In the genomic region with DNA sequence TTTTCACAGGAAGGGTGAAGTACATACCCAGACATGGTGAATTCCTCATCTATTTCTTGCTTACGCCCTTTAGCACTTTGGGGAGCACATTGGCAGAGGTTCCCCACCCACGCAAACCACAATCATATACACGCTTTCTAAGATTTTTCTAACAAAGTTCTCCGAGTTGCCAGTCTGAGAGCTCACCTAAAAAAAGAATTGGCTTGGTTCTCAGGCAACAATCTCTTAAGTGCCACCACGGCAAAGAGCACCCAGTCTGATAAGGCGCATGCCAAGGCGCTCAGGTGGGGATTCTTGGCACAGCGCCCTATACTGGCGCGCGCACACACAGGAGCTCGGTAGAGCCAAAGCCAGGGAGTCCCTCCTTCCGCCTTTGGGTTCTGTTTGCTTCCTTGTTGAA, we compare ENCODE assay signal across 15 mouse cellular contexts. TPM values are rescaled to one million over a fixed set of nuclear protein-coding genes. Genes with fewer than 3 reads are reported as not detected.
DNase-seq lines count a peak whose midpoint lies in the region; ATAC-seq and TF ChIP-seq lines count a peak whose summit lies in the region.
"Had no signal": no experiment of that assay in that cellular context is flagged by ENCODE, and none has a peak within 500 bp of the region (broad histone marks: within the 10 kb centered on the region; RNA-seq: fewer than 3 reads in every experiment).

No protein-coding gene starts in this region.

- H3K4me2 ChIP-seq in heart, postnatal 0 days (ENCODE audit: low read depth, low read length), result peak overlapping the region; percentile 42
- H3K4me2 ChIP-seq in intestine, postnatal 0 days (replicated peaks; ENCODE audit: low read depth), result no peak overlapping the region
- H3K4me2 ChIP-seq: embryonic facial prominence, embryonic 12.5 days; forebrain, embryonic 12.5 days; neural tube, embryonic 15.5 days had no signal

- H3K4me3 ChIP-seq in heart, postnatal 0 days (ENCODE audit: low read depth, low read length), result no peak overlapping the region
- H3K4me3 ChIP-seq in intestine, postnatal 0 days (ENCODE audit: low read depth, low read length), result no peak overlapping the region
- H3K4me3 ChIP-seq: embryonic facial prominence, embryonic 12.5 days; forebrain, embryonic 12.5 days; neural tube, embryonic 15.5 days had no signal

- WGBS in heart, postnatal 0 days, result 50% methylated on average over 13 of the region's 13 CpGs
- 78% methylated on average over 13 of the region's 13 CpGs for WGBS in intestine, postnatal 0 days

- ATAC-seq in heart, postnatal 0 days (ENCODE audit: insufficient read depth, low read depth), result no peak
- no peak for ATAC-seq in intestine, postnatal 0 days
- ATAC-seq: midbrain, embryonic 16.5 days had no signal

- H3K27me3 ChIP-seq in heart, postnatal 0 days (ENCODE audit: control insufficient read depth, insufficient read depth, low read length), result no peaks in the 10 kb centered on the region
- peaks cover 16% of the 10 kb centered on the region; the same call in 1 of the 2 replicates for H3K27me3 ChIP-seq in intestine, postnatal 0 days (replicated peaks; ENCODE audit: control insufficient read depth, insufficient read depth, low read length)

- H3K4me1 ChIP-seq in heart, postnatal 0 days (ENCODE audit: control insufficient read depth, insufficient read depth), result peaks cover 44% of the 10 kb centered on the region
- H3K4me1 ChIP-seq in intestine, postnatal 0 days (replicated peaks; ENCODE audit: control insufficient read depth, insufficient read depth, low read length), result peaks cover 21% of the 10 kb centered on the region; the same call in 1 of the 2 replicates

- H3K27ac ChIP-seq in heart, postnatal 0 days (ENCODE audit: low read depth), result no peak overlapping the region
- H3K27ac ChIP-seq in intestine, postnatal 0 days (ENCODE audit: low read depth, low read length), result no peak overlapping the region
- H3K27ac ChIP-seq: embryonic facial prominence, embryonic 12.5 days; forebrain, embryonic 12.5 days; neural tube, embryonic 15.5 days had no signal

- TF ChIP-seq CTCF in heart, postnatal 0 days (IDR thresholded peaks at IDR 0.05; ENCODE audit: low read depth), result no peak
- TF ChIP-seq CTCF in intestine, postnatal 0 days (IDR thresholded peaks at IDR 0.05; ENCODE audit: low read depth), result no peak

- DNase-seq in heart, postnatal 0 days (ENCODE audit: low spot score), result no peak
- DNase-seq in heart, adult 18-20 months, result no peak
- DNase-seq in CD4-positive helper T cell, adult 2 months (ENCODE audit: low read depth, low spot score), result peak; percentile 51
- peak; percentile 54 for DNase-seq in induced T-regulatory cell, adult 2 months (ENCODE audit: low read depth)
- peak; percentile 73 to 87 for DNase-seq in lung, postnatal 4 days
- DNase-seq in left cerebral cortex, adult 18-20 months (ENCODE audit: low spot score in 2 of 2), result no peak
- DNase-seq: kidney, adult 8-10 months; layer of hippocampus, adult 9-11 months; liver, postnatal 0 days; right cerebral cortex, postnatal 14 days had no signal

- no peak for TF ChIP-seq EP300 in heart, postnatal 0 days (IDR thresholded peaks at IDR 0.05; ENCODE audit: low read depth)

- no peaks in the 10 kb centered on the region for H3K9me3 ChIP-seq in heart, postnatal 0 days (replicated peaks; ENCODE audit: control insufficient read depth, low read length)
- no peaks in the 10 kb centered on the region for H3K9me3 ChIP-seq in intestine, postnatal 0 days (ENCODE audit: control insufficient read depth)
- H3K9me3 ChIP-seq: embryonic facial prominence, embryonic 12.5 days; forebrain, embryonic 12.5 days; neural tube, embryonic 15.5 days had no signal

- no peak overlapping the region for H3K9ac ChIP-seq in heart, postnatal 0 days (replicated peaks; ENCODE audit: low read depth, low read length)
- no peak overlapping the region for H3K9ac ChIP-seq in intestine, postnatal 0 days (ENCODE audit: low read depth, low read length)
- H3K9ac ChIP-seq: embryonic facial prominence, embryonic 12.5 days; forebrain, embryonic 12.5 days; liver, postnatal 0 days; neural tube, embryonic 15.5 days had no signal

- H3K36me3 ChIP-seq in heart, postnatal 0 days (replicated peaks; ENCODE audit: control insufficient read depth, insufficient read depth, low read length), result no peaks in the 10 kb centered on the region
- H3K36me3 ChIP-seq in intestine, postnatal 0 days (ENCODE audit: control insufficient read depth, insufficient read depth), result no peaks in the 10 kb centered on the region
- H3K36me3 ChIP-seq: embryonic facial prominence, embryonic 12.5 days; forebrain, embryonic 12.5 days; neural tube, embryonic 15.5 days had no signal

RNA-seq across cellular contexts. Expression of a gene that starts 2.5 kb away (rescaled TPM):
- total RNA-seq in heart, postnatal 0 days (2014; rRNA removed; ENCODE audit: low replicate concordance), result 9.4 and 18.0 TPM in 2 replicates
- 34.5 and 39.7 TPM in 2 replicates for polyA plus RNA-seq in heart, postnatal 0 days (2015; fragmentation: Nextera tagmentation; extraction: Ambion mirVana)
- total RNA-seq in heart, adult 18-20 months (2021), result 1 to 10 TPM; 7.5 to 8.8 TPM
- total RNA-seq in left cerebral cortex, adult 18-20 months (2021), result 1 to 10 TPM; 2.6 to 3.3 TPM
- 3.2 and 3.3 TPM in 2 replicates for polyA plus RNA-seq in intestine, postnatal 0 days (2015; fragmentation: Nextera tagmentation; extraction: Ambion mirVana)

RNA-seq across cellular contexts. Expression of a gene that starts 10.2 kb away (rescaled TPM):
- 56.9 and 64.6 TPM in 2 replicates for total RNA-seq in heart, postnatal 0 days (2014; rRNA removed; ENCODE audit: low replicate concordance)
- 19.2 and 21.3 TPM in 2 replicates for polyA plus RNA-seq in heart, postnatal 0 days (2015; fragmentation: Nextera tagmentation; extraction: Ambion mirVana)
- total RNA-seq in heart, adult 18-20 months (2021), result 10 to 100 TPM; 36.8 to 45.1 TPM
- 10 to 100 TPM; 52.6 to 55.5 TPM for total RNA-seq in left cerebral cortex, adult 18-20 months (2021)
- 17.9 and 19.3 TPM in 2 replicates for polyA plus RNA-seq in intestine, postnatal 0 days (2015; fragmentation: Nextera tagmentation; extraction: Ambion mirVana)

Comparison
In these comparisons a context has a peak if more than half of its experiments do, and no peak if none do; other contexts are left out.
1. DNase-seq: peak in CD4-positive helper T cell, adult 2 months (single experiment), induced T-regulatory cell, adult 2 months (single experiment) and lung, postnatal 4 days (2 of 2); none in heart, postnatal 0 days (single experiment), heart, adult 18-20 months (0 of 2) and left cerebral cortex, adult 18-20 months (0 of 2).